8 mouse cellular contexts compared by ENCODE assay signal in genomic region chr16:44484079-44484478, GRCm38 (mm10).
DNase-seq lines count a peak whose midpoint lies in the region; ATAC-seq and TF ChIP-seq lines count a peak whose summit lies in the region.

No protein-coding gene starts in this region.

- TF ChIP-seq EP300 in lung, postnatal 0 days (IDR thresholded peaks at IDR 0.05), result no peak

- TF ChIP-seq CTCF in layer of hippocampus, adult 2 months (conservative IDR thresholded peaks at IDR 0.05), result peak; percentile 100
- peak; percentile 98 for TF ChIP-seq CTCF in lung, postnatal 0 days (IDR thresholded peaks at IDR 0.05)

- no peak overlapping the region for H3K4me3 ChIP-seq in layer of hippocampus, adult 2 months
- no peak overlapping the region for H3K4me3 ChIP-seq in lung, postnatal 0 days (ENCODE audit: low read depth, low read length)

- no peaks in the 10 kb centered on the region for H3K4me1 ChIP-seq in lung, postnatal 0 days (ENCODE audit: insufficient read depth, low read depth, low read length)

- H3K27me3 ChIP-seq in lung, postnatal 0 days (replicated peaks; ENCODE audit: insufficient read depth, low read length), result no peaks in the 10 kb centered on the region

- peak; percentile 82 for DNase-seq in CD4-positive, CD25-positive, alpha-beta regulatory T cell, adult 2 months (ENCODE audit: low read depth, low spot score)
- peak; percentile 20 for DNase-seq in WW6 (ENCODE audit: low read depth, low spot score)
- DNase-seq in gastrocnemius, postnatal 36 days, result peak; percentile 72 to 81
- DNase-seq in layer of hippocampus, adult 2 months (ENCODE audit: low spot score in 2 of 2), result peak; percentile 73 to 90
- DNase-seq in lung, postnatal 0 days (ENCODE audit: low spot score), result peak; percentile 85
- DNase-seq in right cerebral cortex, adult 2 months (ENCODE audit: low spot score in 2 of 2), result peak; percentile 92
- DNase-seq in yolk sac, embryonic 10.5 days (ENCODE audit: low spot score), result peak; percentile 48

- H3K36me3 ChIP-seq in lung, postnatal 0 days (ENCODE audit: insufficient read depth, low read length), result 0 out of 2 replicates have a peak, but pooled peaks cover 8% of the 10 kb centered on the region

- intact Hi-C loops in gastrocnemius, postnatal 36 days (cut with DNase I), result loop anchor here (10.0 kb wide), 1 partner anchor 221 kb away; no protein-coding TSS in a partner anchor

- WGBS in lung, postnatal 0 days, result 5% methylated on average over 7 of the region's 7 CpGs

- no peak overlapping the region for H3K27ac ChIP-seq in layer of hippocampus, adult 2 months
- no peak overlapping the region for H3K27ac ChIP-seq in lung, postnatal 0 days (ENCODE audit: low read length)

- no peak overlapping the region for H3K9ac ChIP-seq in lung, postnatal 0 days (replicated peaks; ENCODE audit: low read depth)

- peak; percentile 79 for ATAC-seq in common myeloid progenitor, adult 5-6 weeks (replicated peaks; ENCODE audit: low read depth, poor library complexity, severe bottlenecking)
- no peak for ATAC-seq in lung, postnatal 0 days

- no peak overlapping the region for H3K4me2 ChIP-seq in lung, postnatal 0 days (replicated peaks; ENCODE audit: low read depth, low read length)

- H3K9me3 ChIP-seq in lung, postnatal 0 days (ENCODE audit: low read length), result no peaks in the 10 kb centered on the region

Comparison
In these comparisons a context has a peak if more than half of its experiments do, and no peak if none do; other contexts are left out.
1. DNase-seq: peak in every context shown above with its lines; median percentile 92 in right cerebral cortex, adult 2 months; 85 in lung, postnatal 0 days; 82 in CD4-positive, CD25-positive, alpha-beta regulatory T cell, adult 2 months; 82 in layer of hippocampus, adult 2 months; 76 in gastrocnemius, postnatal 36 days; 48 in yolk sac, embryonic 10.5 days; 20 in WW6.